Mouse (Mus musculus): ENCODE results near the gene Angptl6.
"Not testable (repeated sequence)": the region's sequence is repeated elsewhere in the genome, so short reads cannot be mapped to it uniquely, and the experiment has no call there.

Gene Angptl6

GRCm38 (mm10) chr9:20837184-20837947 lies 42.2 kb downstream of the Angptl6 start:
- no peak for DNase-seq (ENCODE audit: low read depth)

GRCm38 (mm10) chr9:20835431-20835954 lies 44.0 kb downstream of the Angptl6 start:
- not testable (repeated sequence) for DNase-seq (ENCODE audit: low read depth)

DNA sequence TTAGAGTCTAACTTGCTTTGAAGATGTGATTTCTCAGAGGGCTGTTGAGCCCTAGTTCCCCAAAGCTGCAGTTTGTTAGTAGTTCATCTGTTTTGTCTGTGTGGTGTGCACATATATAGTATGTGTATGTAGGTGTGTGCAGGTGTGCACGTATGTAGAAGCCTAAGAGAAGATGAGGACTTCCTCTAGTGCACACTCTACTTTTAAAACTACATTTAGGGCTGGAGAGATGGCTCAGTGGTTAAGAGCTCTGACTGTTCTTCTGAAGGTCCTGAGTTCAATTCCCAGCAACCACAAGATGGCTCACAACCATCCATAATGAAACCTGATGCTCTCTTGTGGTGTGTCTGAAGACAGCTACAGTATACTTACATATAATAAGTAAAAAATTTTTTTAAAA lies 44.6 kb downstream of the Angptl6 start:
- DNase-seq (ENCODE audit: low read depth): no peak

DNA sequence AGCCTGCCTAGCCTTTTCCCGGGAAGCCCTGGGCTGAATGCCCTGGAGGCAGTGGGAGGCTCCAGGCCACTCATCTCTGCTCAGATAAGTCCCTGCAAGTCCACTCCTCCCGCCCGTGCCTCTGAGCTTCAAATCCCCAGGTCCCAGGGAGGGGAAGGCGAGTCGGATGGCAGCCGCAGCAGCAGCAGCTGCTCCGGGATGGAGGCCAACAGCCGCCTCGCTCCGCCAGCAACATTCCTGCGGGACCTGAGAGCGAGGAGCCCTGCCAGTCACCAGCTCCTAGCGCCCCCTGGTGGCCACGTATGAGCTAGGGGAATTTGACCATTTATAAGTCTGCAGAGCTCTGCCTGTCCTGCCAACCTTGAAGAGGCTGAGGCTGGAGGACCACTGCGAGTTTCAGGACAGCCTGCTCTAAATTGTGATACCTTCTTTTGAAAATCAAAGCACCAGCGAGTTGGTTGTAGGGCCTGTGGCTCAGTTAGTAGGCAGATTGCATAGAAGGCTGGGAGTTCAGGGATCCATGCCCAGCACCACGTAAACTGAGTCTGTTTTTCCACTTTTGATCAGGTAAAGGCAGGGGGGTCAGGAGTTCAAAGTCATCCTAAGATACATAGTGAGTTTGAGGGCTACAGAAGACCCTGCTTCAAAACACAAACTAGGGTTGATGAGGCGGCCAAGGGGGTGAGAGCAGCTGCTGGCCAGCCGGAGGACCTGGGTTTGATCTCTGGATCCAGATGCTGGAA lies 48.5 kb downstream of the Angptl6 start:
- DNase-seq (ENCODE audit: low read depth): peak; percentile 80

- no peak for DNase-seq (ENCODE audit: low read depth)
These were observed 51.4 kb downstream of the Angptl6 start for GRCm38 (mm10) chr9:20828127-20828526.

GRCm38 (mm10) chr9:20825781-20826180 lies 53.7 kb downstream of the Angptl6 start:
- DNase-seq (ENCODE audit: low read depth): no peak

Measured in naive thymus-derived CD4-positive, alpha-beta T cell, adult 2 months (primary cell).